Mouse (Mus musculus): ENCODE measurements at regions not wholly inside any gene's neighbourhood (a gene's known extent, or its start where the extent isn't known, plus 50 kb on each side); places are given as distances from the start of the nearest gene placed in this dataset.

DNA sequence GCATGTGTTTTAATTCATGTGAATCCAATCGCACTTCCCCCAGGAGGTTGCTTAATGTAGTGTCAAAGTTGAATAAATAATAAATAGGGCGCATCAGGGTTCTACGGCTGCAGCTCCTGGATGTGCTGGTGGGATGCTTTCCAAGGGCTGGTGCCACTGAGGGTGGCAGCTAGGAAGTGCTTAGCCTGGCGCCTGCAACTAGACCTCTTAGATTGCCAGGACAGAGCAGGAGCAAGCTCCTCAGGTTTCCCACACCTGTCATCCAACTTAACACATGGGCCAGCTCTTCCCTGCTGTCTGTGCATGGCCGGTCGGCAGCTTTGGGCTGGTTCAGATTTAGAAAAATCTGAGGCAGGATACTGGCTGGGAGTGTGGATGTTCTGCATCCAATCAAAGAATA lies 282.6 kb upstream of the Fam19a5 start:
- Histone ChIP-seq H3K36me3 (ENCODE audit: control insufficient read depth, insufficient read depth) (no peaks in the 10 kb centered on the region), H3K27me3 (replicated peaks; ENCODE audit: control insufficient read depth, insufficient read depth, low read length) (no peaks in the 10 kb centered on the region), H3K4me3 (replicated peaks; ENCODE audit: low read length) (no peak overlapping the region), H3K4me2 (ENCODE audit: low read length) (no peak overlapping the region), H3K27ac (ENCODE audit: low read length) (no peak overlapping the region), H3K9ac (replicated peaks; ENCODE audit: low read depth, low read length) (no peak overlapping the region), H3K9me3 (ENCODE audit: control insufficient read depth, low read length) (no peaks in the 10 kb centered on the region), H3K4me1 (replicated peaks; ENCODE audit: control insufficient read depth, insufficient read depth, low read length) (no peaks in the 10 kb centered on the region)
- ATAC-seq = no peak
- 81% methylated on average over 6 of the region's 6 CpGs for WGBS

DNA sequence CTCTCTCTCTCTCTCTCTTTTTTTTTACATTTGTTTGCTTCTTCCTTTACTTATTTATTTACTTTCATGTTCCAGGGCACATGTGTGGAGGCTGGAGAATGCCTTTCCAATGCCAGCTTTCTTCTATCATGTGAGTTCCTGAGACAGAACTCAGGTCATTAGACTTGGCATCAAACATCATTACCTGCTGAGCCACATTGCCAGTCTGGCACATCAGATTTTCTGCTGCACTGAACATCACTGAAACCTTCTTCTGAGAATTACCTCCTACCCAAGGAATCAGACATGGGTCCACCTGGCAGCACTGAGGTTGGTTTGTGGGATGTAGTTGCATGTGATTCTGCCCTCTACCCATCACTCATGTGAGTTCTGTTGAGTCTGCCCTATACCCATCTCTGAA lies 279.2 kb upstream of the Fam19a5 start:
- H3K27me3 ChIP-seq (replicated peaks; ENCODE audit: control insufficient read depth, insufficient read depth, low read length) = no peaks in the 10 kb centered on the region
- ATAC-seq = no peak

DNA sequence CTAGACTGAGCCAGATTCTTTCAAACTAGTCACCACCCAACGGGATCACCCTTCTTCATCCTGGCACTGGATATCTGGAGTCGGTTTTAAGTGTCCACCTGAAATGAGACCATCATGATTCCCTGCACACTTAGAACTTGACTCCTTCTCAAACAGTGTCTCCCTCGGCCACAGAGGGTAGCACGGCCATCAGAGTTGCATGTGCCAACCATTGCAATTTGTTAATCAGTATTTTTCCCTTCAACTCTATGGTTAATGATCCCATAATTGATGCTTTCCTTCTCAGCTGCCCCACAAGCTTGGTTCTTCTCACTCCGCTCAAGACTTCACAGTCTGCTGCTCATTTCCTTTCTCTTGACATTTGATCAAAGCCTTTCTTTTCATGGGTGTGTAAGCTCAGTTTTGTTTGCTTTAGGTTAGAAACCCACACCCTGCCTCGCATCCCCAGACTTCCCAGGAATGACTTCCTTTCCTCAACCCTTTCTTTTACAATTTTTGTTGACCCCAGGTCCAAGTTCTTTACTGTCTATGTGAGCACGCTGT lies 253.0 kb upstream of the Fam19a5 start:
- Histone ChIP-seq H3K27ac (ENCODE audit: low read length) (no peak overlapping the region), H3K27me3 (replicated peaks; ENCODE audit: control insufficient read depth, insufficient read depth, low read length) (no peaks in the 10 kb centered on the region), H3K4me2 (ENCODE audit: low read length) (no peak overlapping the region), H3K9me3 (ENCODE audit: control insufficient read depth, low read length) (no peaks in the 10 kb centered on the region), H3K4me3 (replicated peaks; ENCODE audit: low read length) (no peak overlapping the region), H3K36me3 (ENCODE audit: control insufficient read depth, insufficient read depth) (no peaks in the 10 kb centered on the region), H3K4me1 (replicated peaks; ENCODE audit: control insufficient read depth, insufficient read depth, low read length) (no peaks in the 10 kb centered on the region), H3K9ac (replicated peaks; ENCODE audit: low read depth, low read length) (no peak overlapping the region)
- 78% methylated on average over 7 of the region's 7 CpGs for WGBS
- no peak for ATAC-seq

More for the DNA sequence above, 279.2 kb upstream of the Fam19a5 start:
- Histone ChIP-seq H3K4me1 (replicated peaks; ENCODE audit: control insufficient read depth, insufficient read depth, low read length) (no peaks in the 10 kb centered on the region), H3K4me2 (ENCODE audit: low read length) (no peak overlapping the region), H3K4me3 (replicated peaks; ENCODE audit: low read length) (no peak overlapping the region), H3K36me3 (ENCODE audit: control insufficient read depth, insufficient read depth) (no peaks in the 10 kb centered on the region), H3K9me3 (ENCODE audit: control insufficient read depth, low read length) (no peaks in the 10 kb centered on the region), H3K9ac (replicated peaks; ENCODE audit: low read depth, low read length) (no peak overlapping the region), H3K27ac (ENCODE audit: low read length) (no peak overlapping the region)

DNA sequence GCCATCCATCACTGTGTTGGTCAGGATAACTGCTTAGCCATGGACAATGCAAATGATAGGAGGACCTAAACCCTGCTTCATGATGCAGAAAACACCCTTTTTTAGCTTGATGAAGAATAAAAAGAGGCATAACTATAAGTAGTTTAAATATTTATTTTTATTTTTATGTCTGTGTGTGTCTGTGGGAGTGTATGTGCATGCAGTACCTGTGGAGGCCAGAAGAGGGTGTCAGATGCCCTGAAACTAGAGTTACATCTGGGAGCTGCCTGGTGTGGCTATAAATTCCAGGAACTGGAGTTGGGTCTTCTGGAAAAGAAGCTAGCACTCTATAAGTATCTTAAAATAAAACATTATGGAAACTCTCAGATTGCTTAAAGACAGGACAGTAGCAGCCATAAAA lies 224.2 kb upstream of the Fam19a5 start:
- ATAC-seq = no peak
- H3K27me3 ChIP-seq (replicated peaks; ENCODE audit: control insufficient read depth, insufficient read depth, low read length) = no peaks in the 10 kb centered on the region

DNA sequence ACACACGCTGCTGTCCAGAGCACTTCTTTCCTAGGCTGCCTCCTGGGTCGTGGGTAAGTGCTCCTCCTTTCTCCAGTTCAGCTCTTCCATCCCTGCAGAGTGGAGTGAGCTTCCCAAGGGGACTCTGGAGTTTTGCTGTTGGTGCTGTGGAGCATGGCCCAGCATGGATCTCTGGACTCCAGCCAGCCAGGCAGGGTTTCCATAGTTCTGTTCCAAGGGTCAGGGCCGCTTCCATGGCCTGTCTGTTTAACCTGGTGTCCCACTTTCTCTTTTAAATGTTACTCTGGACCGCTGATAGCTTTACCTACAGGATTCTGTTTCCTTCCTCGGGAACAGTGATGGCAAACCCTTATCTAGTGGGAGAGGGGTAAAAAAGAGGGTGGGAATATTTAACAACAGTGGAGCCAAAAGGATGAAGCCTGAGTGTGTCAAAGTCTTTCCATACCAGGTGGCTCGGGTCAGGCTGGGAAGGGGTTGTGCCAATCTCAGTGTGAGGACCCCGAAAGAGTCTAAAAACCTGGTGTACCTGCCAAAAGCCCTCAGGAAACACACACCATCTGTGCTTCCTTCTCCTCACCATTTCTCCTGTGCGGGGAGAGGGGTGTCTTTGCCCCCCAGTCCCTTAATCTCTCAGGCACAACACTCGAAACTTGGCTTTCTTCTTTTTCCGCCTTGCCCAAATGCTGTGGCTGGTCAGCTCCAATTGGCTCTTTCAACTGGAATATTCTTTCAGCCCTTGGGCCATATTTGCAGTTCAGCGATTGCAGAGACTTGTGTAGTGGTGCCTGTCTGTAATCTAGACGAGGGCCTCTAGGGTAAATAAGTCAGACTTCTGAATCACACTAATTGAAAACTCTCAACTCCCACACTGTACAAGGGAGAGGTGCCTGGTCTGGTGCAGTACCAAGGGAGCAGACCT lies 222.8 kb upstream of the Fam19a5 start:
- Histone ChIP-seq H3K4me1 (replicated peaks; ENCODE audit: control insufficient read depth, insufficient read depth, low read length) (no peaks in the 10 kb centered on the region), H3K4me3 (replicated peaks; ENCODE audit: low read length) (no peak overlapping the region), H3K4me2 (ENCODE audit: low read length) (no peak overlapping the region), H3K9ac (replicated peaks; ENCODE audit: low read depth, low read length) (no peak overlapping the region), H3K27ac (ENCODE audit: low read length) (no peak overlapping the region), H3K9me3 (ENCODE audit: control insufficient read depth, low read length) (peaks cover 4% of the 10 kb centered on the region; the same call in 1 of the 2 replicates), H3K27me3 (replicated peaks; ENCODE audit: control insufficient read depth, insufficient read depth, low read length) (no peaks in the 10 kb centered on the region), H3K36me3 (ENCODE audit: control insufficient read depth, insufficient read depth) (no peaks in the 10 kb centered on the region)
- peak; percentile 33; the same call in 1 of the 2 replicates for ATAC-seq
- WGBS = 58% methylated on average over 12 of the region's 12 CpGs

More for the DNA sequence above, 224.2 kb upstream of the Fam19a5 start:
- Histone ChIP-seq H3K9me3 (ENCODE audit: control insufficient read depth, low read length) (peaks cover 4% of the 10 kb centered on the region; the same call in 1 of the 2 replicates), H3K9ac (replicated peaks; ENCODE audit: low read depth, low read length) (no peak overlapping the region), H3K27ac (ENCODE audit: low read length) (no peak overlapping the region), H3K36me3 (ENCODE audit: control insufficient read depth, insufficient read depth) (no peaks in the 10 kb centered on the region), H3K4me1 (replicated peaks; ENCODE audit: control insufficient read depth, insufficient read depth, low read length) (no peaks in the 10 kb centered on the region), H3K4me2 (ENCODE audit: low read length) (no peak overlapping the region), H3K4me3 (replicated peaks; ENCODE audit: low read length) (no peak overlapping the region)

DNA sequence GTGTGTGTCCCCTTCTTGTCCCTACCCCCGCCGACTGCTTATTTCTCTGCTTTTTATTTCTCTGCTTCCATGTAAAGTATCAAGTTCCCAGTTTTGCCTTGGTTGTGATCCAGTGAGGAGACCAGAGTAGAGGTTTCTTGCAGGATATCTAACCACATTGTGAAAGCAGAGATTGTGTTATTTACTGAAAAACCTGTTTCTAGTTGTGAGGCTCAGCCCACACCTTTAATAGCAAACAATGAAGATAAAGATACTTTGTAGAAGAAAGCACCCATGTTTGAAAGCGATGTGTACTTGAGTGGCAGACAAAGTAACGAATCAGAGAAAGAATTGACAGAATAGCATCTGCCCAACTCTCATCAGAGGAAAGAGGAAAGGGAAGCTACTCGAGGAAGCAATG lies 218.7 kb upstream of the Fam19a5 start:
- 88% methylated on average over 5 of the region's 5 CpGs for WGBS
- H3K4me3 ChIP-seq (replicated peaks; ENCODE audit: low read length) = no peak overlapping the region
- H3K27ac ChIP-seq (ENCODE audit: low read length) = no peak overlapping the region
- H3K4me2 ChIP-seq (ENCODE audit: low read length) = no peak overlapping the region
- H3K4me1 ChIP-seq (replicated peaks; ENCODE audit: control insufficient read depth, insufficient read depth, low read length) = no peaks in the 10 kb centered on the region
- no peaks in the 10 kb centered on the region for H3K27me3 ChIP-seq (replicated peaks; ENCODE audit: control insufficient read depth, insufficient read depth, low read length)
- H3K9ac ChIP-seq (replicated peaks; ENCODE audit: low read depth, low read length) = no peak overlapping the region
- ATAC-seq = no peak
- no peaks in the 10 kb centered on the region for H3K9me3 ChIP-seq (ENCODE audit: control insufficient read depth, low read length)
- H3K36me3 ChIP-seq (ENCODE audit: control insufficient read depth, insufficient read depth) = no peaks in the 10 kb centered on the region

DNA sequence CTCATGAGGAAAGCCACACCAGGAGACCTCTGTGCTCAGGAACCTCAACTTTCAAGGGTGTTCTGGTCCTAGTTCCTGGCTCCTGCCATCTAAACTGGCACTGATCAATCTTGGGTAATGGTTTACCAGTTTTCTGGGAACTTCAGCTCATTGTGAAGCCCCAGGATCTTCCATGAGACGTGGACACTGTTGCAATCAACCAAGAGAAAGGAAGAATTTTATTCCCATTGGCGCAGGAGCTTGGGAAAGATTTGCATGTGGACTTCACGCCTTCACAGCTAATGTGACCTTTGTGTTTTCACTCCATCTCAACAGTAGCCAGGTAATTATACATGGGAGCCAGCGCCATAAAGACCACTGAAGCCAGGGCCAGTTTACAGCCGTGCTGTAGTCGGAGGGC lies 217.8 kb upstream of the Fam19a5 start:
- Histone ChIP-seq H3K4me1 (replicated peaks; ENCODE audit: control insufficient read depth, insufficient read depth, low read length) (no peaks in the 10 kb centered on the region), H3K36me3 (ENCODE audit: control insufficient read depth, insufficient read depth) (no peaks in the 10 kb centered on the region), H3K4me3 (replicated peaks; ENCODE audit: low read length) (no peak overlapping the region), H3K9me3 (ENCODE audit: control insufficient read depth, low read length) (no peaks in the 10 kb centered on the region), H3K27me3 (replicated peaks; ENCODE audit: control insufficient read depth, insufficient read depth, low read length) (no peaks in the 10 kb centered on the region), H3K4me2 (ENCODE audit: low read length) (no peak overlapping the region), H3K27ac (ENCODE audit: low read length) (no peak overlapping the region), H3K9ac (replicated peaks; ENCODE audit: low read depth, low read length) (no peak overlapping the region)
- no peak for ATAC-seq
- 62% methylated on average over 6 of the region's 6 CpGs for WGBS

DNA sequence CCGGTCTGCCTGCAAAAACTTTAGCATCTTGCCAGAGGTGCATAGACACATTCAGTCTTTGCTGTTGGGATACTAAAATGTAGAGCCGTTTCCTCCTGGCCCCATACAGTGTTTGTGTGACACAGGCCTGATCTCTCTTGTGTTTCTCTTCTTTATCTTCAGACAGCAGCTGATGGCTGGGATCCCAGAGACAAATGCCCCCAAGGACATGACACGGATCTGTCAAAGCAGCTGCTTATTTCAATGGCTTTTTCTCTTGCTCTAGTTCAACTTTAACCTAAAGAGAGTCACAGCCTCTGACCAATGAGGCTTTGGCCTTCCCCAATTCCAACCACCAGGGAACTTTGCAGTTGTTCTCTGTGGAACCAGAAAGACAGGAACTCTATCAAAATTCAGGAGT lies 211.7 kb upstream of the Fam19a5 start:
- Histone ChIP-seq H3K27me3 (replicated peaks; ENCODE audit: control insufficient read depth, insufficient read depth, low read length) (no peaks in the 10 kb centered on the region), H3K9me3 (ENCODE audit: control insufficient read depth, low read length) (no peaks in the 10 kb centered on the region), H3K4me1 (replicated peaks; ENCODE audit: control insufficient read depth, insufficient read depth, low read length) (peaks cover 21% of the 10 kb centered on the region), H3K9ac (replicated peaks; ENCODE audit: low read depth, low read length) (no peak overlapping the region), H3K4me2 (ENCODE audit: low read length) (no peak overlapping the region), H3K27ac (ENCODE audit: low read length) (no peak overlapping the region), H3K36me3 (ENCODE audit: control insufficient read depth, insufficient read depth) (no peaks in the 10 kb centered on the region), H3K4me3 (replicated peaks; ENCODE audit: low read length) (no peak overlapping the region)
- no peak for ATAC-seq
- WGBS = 72% methylated on average over 3 of the region's 3 CpGs

DNA sequence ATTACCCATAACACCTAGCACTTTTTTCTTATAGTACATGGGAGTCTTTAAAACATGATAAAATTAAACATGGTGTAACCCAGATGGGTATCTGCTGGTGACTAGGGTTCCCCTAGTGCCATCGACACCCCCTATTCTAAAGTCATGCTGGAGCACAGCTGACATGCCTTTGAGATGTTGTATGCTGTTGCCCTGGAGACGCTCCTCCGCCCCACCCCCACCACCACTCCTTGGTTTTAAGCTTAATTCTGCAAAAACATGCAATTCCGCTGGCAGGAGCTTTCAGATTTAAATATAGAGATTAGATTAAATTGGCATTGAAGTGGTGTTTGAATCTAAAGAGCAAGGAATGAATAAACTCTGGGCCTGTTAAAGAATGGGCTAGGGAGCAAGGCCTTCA lies 210.6 kb upstream of the Fam19a5 start:
- Histone ChIP-seq H3K4me3 (replicated peaks; ENCODE audit: low read length) (no peak overlapping the region), H3K4me1 (replicated peaks; ENCODE audit: control insufficient read depth, insufficient read depth, low read length) (peaks cover 21% of the 10 kb centered on the region)
- peak; percentile 66 for ATAC-seq

More for the DNA sequence above, 210.6 kb upstream of the Fam19a5 start:
- Histone ChIP-seq H3K9ac (replicated peaks; ENCODE audit: low read depth, low read length) (no peak overlapping the region), H3K36me3 (ENCODE audit: control insufficient read depth, insufficient read depth) (no peaks in the 10 kb centered on the region), H3K27me3 (replicated peaks; ENCODE audit: control insufficient read depth, insufficient read depth, low read length) (no peaks in the 10 kb centered on the region), H3K4me2 (ENCODE audit: low read length) (no peak overlapping the region), H3K27ac (ENCODE audit: low read length) (no peak overlapping the region), H3K9me3 (ENCODE audit: control insufficient read depth, low read length) (no peaks in the 10 kb centered on the region)
- 56% methylated on average over 4 of the region's 4 CpGs for WGBS

Measured in forebrain, embryonic 16.5 days (tissue).